Mouse (Mus musculus): ENCODE results near the gene Hadha. TPM values are rescaled to one million over a fixed set of nuclear protein-coding genes. Genes with fewer than 3 reads are reported as not detected.

Hadha gene
- polyA plus RNA-seq, 1 experiment from 2014 or later = 118 TPM

DNA sequence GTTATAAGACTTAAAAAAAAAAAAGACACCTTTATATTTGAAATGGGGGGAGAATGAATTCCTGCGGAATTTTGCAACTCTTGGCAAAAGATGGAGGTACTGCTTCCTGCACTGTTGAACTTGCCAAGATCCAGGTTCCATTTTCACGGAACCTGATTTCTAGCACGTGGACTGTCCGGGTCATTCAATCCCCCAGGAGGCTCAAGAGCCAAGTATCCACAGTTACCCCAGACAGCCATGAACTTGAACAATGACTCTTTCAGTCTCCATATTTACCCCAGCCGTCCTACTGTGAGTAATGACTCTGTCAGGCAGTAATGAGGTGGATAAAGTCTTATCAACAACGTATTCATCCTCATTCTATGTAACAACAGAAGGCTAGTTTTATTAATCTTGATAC lies 8.4 kb downstream of the Hadha start:
- H3K27ac ChIP-seq (ENCODE audit: low read length) = no peak overlapping the region
- H3K4me3 ChIP-seq (ENCODE audit: low read depth, low read length) = no peak overlapping the region
- H3K9me3 ChIP-seq (replicated peaks; ENCODE audit: control insufficient read depth, low read length) = no peaks in the 10 kb centered on the region
- 80% methylated on average over 6 of the region's 6 CpGs for WGBS (ENCODE audit: insufficient replicate concordance)
- peaks cover 3% of the 10 kb centered on the region for H3K4me1 ChIP-seq (ENCODE audit: control insufficient read depth, low read depth, low read length)
- peaks cover 20% of the 10 kb centered on the region for H3K36me3 ChIP-seq (ENCODE audit: control insufficient read depth, insufficient read depth)
- no peak overlapping the region for H3K4me2 ChIP-seq (ENCODE audit: low read depth, low read length)
- no peak overlapping the region for H3K9ac ChIP-seq (ENCODE audit: low read depth, low read length)
- no peak for ATAC-seq (ENCODE audit: low read depth)
- no peaks in the 10 kb centered on the region for H3K27me3 ChIP-seq (ENCODE audit: control insufficient read depth, insufficient read depth, low read depth, low read length)

- H3K4me1 ChIP-seq (ENCODE audit: control insufficient read depth, low read depth, low read length) = no peaks in the 10 kb centered on the region
- H3K36me3 ChIP-seq (ENCODE audit: control insufficient read depth, insufficient read depth) = peaks cover 31% of the 10 kb centered on the region
- H3K4me2 ChIP-seq (ENCODE audit: low read depth, low read length) = no peak overlapping the region
- H3K27me3 ChIP-seq (ENCODE audit: control insufficient read depth, insufficient read depth, low read depth, low read length) = no peaks in the 10 kb centered on the region
- WGBS (ENCODE audit: insufficient replicate concordance) = 76% methylated on average over 4 of the region's 4 CpGs
- H3K9me3 ChIP-seq (replicated peaks; ENCODE audit: control insufficient read depth, low read length) = no peaks in the 10 kb centered on the region
- ATAC-seq (ENCODE audit: low read depth) = no peak
- H3K27ac ChIP-seq (ENCODE audit: low read length) = no peak overlapping the region
- H3K4me3 ChIP-seq (ENCODE audit: low read depth, low read length) = no peak overlapping the region
- no peak overlapping the region for H3K9ac ChIP-seq (ENCODE audit: low read depth, low read length)
Observed at GRCm38 (mm10) chr5:30138193-30138592, 16.8 kb downstream of the Hadha start.

GRCm38 (mm10) chr5:30137271-30137670 lies 17.7 kb downstream of the Hadha start:
- Histone ChIP-seq H3K4me2 (ENCODE audit: low read depth, low read length) (no peak overlapping the region), H3K36me3 (ENCODE audit: control insufficient read depth, insufficient read depth) (peaks cover 26% of the 10 kb centered on the region), H3K27me3 (ENCODE audit: control insufficient read depth, insufficient read depth, low read depth, low read length) (no peaks in the 10 kb centered on the region), H3K27ac (ENCODE audit: low read length) (no peak overlapping the region), H3K4me1 (ENCODE audit: control insufficient read depth, low read depth, low read length) (no peaks in the 10 kb centered on the region), H3K9ac (ENCODE audit: low read depth, low read length) (no peak overlapping the region), H3K9me3 (replicated peaks; ENCODE audit: control insufficient read depth, low read length) (no peaks in the 10 kb centered on the region), H3K4me3 (ENCODE audit: low read depth, low read length) (no peak overlapping the region)
- 83% methylated on average over 9 of the region's 9 CpGs for WGBS (ENCODE audit: insufficient replicate concordance)
- no peak for ATAC-seq (ENCODE audit: low read depth)

GRCm38 (mm10) chr5:30135711-30136231 lies 19.2 kb downstream of the Hadha start:
- no peak overlapping the region for H3K9ac ChIP-seq (ENCODE audit: low read depth, low read length)
- no peak overlapping the region for H3K27ac ChIP-seq (ENCODE audit: low read length)
- H3K9me3 ChIP-seq (replicated peaks; ENCODE audit: control insufficient read depth, low read length) = no peaks in the 10 kb centered on the region
- peaks cover 26% of the 10 kb centered on the region for H3K36me3 ChIP-seq (ENCODE audit: control insufficient read depth, insufficient read depth)
- WGBS (ENCODE audit: insufficient replicate concordance) = 83% methylated on average over 11 of the region's 11 CpGs
- no peaks in the 10 kb centered on the region for H3K27me3 ChIP-seq (ENCODE audit: control insufficient read depth, insufficient read depth, low read depth, low read length)
- no peak for ATAC-seq (ENCODE audit: low read depth)
- H3K4me2 ChIP-seq (ENCODE audit: low read depth, low read length) = no peak overlapping the region
- H3K4me3 ChIP-seq (ENCODE audit: low read depth, low read length) = no peak overlapping the region
- H3K4me1 ChIP-seq (ENCODE audit: control insufficient read depth, low read depth, low read length) = no peaks in the 10 kb centered on the region

- Histone ChIP-seq H3K4me3 (ENCODE audit: low read depth, low read length) (no peak overlapping the region), H3K27me3 (ENCODE audit: control insufficient read depth, insufficient read depth, low read depth, low read length) (no peaks in the 10 kb centered on the region), H3K9ac (ENCODE audit: low read depth, low read length) (no peak overlapping the region), H3K36me3 (ENCODE audit: control insufficient read depth, insufficient read depth) (peaks cover 24% of the 10 kb centered on the region), H3K4me1 (ENCODE audit: control insufficient read depth, low read depth, low read length) (no peaks in the 10 kb centered on the region), H3K9me3 (replicated peaks; ENCODE audit: control insufficient read depth, low read length) (no peaks in the 10 kb centered on the region), H3K27ac (ENCODE audit: low read length) (no peak overlapping the region), H3K4me2 (ENCODE audit: low read depth, low read length) (no peak overlapping the region)
- WGBS (ENCODE audit: insufficient replicate concordance) = 88% methylated on average over 2 of the region's 2 CpGs
- no peak for ATAC-seq (ENCODE audit: low read depth)
Observed at GRCm38 (mm10) chr5:30132173-30132572, 22.8 kb downstream of the Hadha start.

GRCm38 (mm10) chr5:30131246-30131645 lies 23.7 kb downstream of the Hadha start:
- no peak for ATAC-seq (ENCODE audit: low read depth)
- no peak overlapping the region for H3K4me3 ChIP-seq (ENCODE audit: low read depth, low read length)
- H3K36me3 ChIP-seq (ENCODE audit: control insufficient read depth, insufficient read depth) = peaks cover 27% of the 10 kb centered on the region

GRCm38 (mm10) chr5:30128680-30129079 lies 26.3 kb downstream of the Hadha start:
- Histone ChIP-seq H3K9me3 (replicated peaks; ENCODE audit: control insufficient read depth, low read length) (no peaks in the 10 kb centered on the region), H3K9ac (ENCODE audit: low read depth, low read length) (no peak overlapping the region), H3K4me1 (ENCODE audit: control insufficient read depth, low read depth, low read length) (no peaks in the 10 kb centered on the region), H3K27ac (ENCODE audit: low read length) (no peak overlapping the region), H3K4me3 (ENCODE audit: low read depth, low read length) (no peak overlapping the region), H3K4me2 (ENCODE audit: low read depth, low read length) (no peak overlapping the region), H3K27me3 (ENCODE audit: control insufficient read depth, insufficient read depth, low read depth, low read length) (no peaks in the 10 kb centered on the region), H3K36me3 (ENCODE audit: control insufficient read depth, insufficient read depth) (peaks cover 40% of the 10 kb centered on the region)
- WGBS (ENCODE audit: insufficient replicate concordance) = 87% methylated on average over 6 of the region's 6 CpGs
- no peak for ATAC-seq (ENCODE audit: low read depth)

More at GRCm38 (mm10) chr5:30131246-30131645, 23.7 kb downstream of the Hadha start:
- H3K4me1 ChIP-seq (ENCODE audit: control insufficient read depth, low read depth, low read length) = no peaks in the 10 kb centered on the region
- no peak overlapping the region for H3K9ac ChIP-seq (ENCODE audit: low read depth, low read length)
- H3K9me3 ChIP-seq (replicated peaks; ENCODE audit: control insufficient read depth, low read length) = no peaks in the 10 kb centered on the region
- H3K27me3 ChIP-seq (ENCODE audit: control insufficient read depth, insufficient read depth, low read depth, low read length) = no peaks in the 10 kb centered on the region
- H3K4me2 ChIP-seq (ENCODE audit: low read depth, low read length) = no peak overlapping the region
- 73% methylated on average over 4 of the region's 4 CpGs for WGBS (ENCODE audit: insufficient replicate concordance)
- H3K27ac ChIP-seq (ENCODE audit: low read length) = no peak overlapping the region

DNA sequence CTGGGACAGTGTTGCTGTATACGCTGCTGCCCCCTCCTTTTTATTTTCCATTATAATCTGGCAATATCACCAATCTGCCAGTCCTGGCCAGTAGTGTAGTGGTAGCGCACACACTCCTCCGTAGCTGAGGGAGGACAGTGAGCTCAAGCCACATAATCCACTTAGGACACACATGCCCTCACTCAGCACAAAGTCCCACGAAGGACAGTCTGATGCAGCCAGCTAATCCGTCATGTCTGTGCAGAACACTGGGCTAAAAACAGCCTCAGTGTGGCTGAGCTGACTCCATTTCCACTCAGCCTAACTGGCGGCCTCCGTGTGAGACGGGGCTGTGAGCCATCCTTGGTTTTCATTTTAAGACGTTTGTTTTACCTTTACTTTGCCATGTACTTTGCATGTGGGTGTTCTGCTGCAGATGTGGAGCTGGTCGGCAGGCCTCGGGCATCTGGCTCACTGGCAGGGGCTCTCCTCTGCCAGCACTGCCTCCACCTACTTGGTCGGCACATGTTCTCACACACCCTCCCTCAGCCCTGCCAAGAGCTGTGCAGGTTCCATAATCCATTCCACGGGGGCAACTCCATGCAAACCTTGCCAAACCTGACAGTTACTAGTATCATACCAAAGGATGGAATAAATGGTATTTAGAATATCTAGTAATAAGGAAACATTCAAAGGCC lies 26.9 kb downstream of the Hadha start:
- Histone ChIP-seq H3K27ac (ENCODE audit: low read length) (no peak overlapping the region), H3K4me2 (ENCODE audit: low read depth, low read length) (no peak overlapping the region), H3K36me3 (ENCODE audit: control insufficient read depth, insufficient read depth) (peaks cover 44% of the 10 kb centered on the region), H3K4me1 (ENCODE audit: control insufficient read depth, low read depth, low read length) (no peaks in the 10 kb centered on the region), H3K4me3 (ENCODE audit: low read depth, low read length) (no peak overlapping the region), H3K9me3 (replicated peaks; ENCODE audit: control insufficient read depth, low read length) (no peaks in the 10 kb centered on the region), H3K9ac (ENCODE audit: low read depth, low read length) (no peak overlapping the region), H3K27me3 (ENCODE audit: control insufficient read depth, insufficient read depth, low read depth, low read length) (no peaks in the 10 kb centered on the region)
- WGBS (ENCODE audit: insufficient replicate concordance) = 84% methylated on average over 13 of the region's 13 CpGs
- no peak for ATAC-seq (ENCODE audit: low read depth)

DNA sequence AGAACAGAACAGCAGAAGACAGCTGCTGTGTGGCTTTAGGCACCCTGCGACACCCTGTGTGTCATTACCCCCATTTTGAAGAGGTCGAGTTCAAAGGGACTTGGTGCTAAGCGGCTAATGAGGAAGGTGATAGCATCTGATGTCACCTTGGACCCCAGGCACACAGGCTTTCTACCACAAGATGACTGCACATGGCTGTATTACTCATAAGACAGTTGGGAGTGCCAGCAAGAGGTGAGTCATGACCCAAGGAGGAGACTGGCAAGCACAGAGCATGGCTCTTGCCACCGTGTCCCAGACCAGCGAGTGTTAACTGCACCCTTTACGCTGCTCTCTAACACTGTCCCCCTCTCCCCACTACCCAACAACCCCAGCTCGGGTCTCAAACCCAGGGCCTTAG lies 28.2 kb downstream of the Hadha start:
- Histone ChIP-seq H3K9me3 (replicated peaks; ENCODE audit: control insufficient read depth, low read length) (no peaks in the 10 kb centered on the region), H3K27ac (ENCODE audit: low read length) (no peak overlapping the region), H3K4me2 (ENCODE audit: low read depth, low read length) (no peak overlapping the region), H3K9ac (ENCODE audit: low read depth, low read length) (no peak overlapping the region), H3K4me3 (ENCODE audit: low read depth, low read length) (no peak overlapping the region), H3K36me3 (ENCODE audit: control insufficient read depth, insufficient read depth) (peaks cover 52% of the 10 kb centered on the region), H3K4me1 (ENCODE audit: control insufficient read depth, low read depth, low read length) (no peaks in the 10 kb centered on the region), H3K27me3 (ENCODE audit: control insufficient read depth, insufficient read depth, low read depth, low read length) (no peaks in the 10 kb centered on the region)
- WGBS (ENCODE audit: insufficient replicate concordance) = 77% methylated on average over 7 of the region's 7 CpGs
- ATAC-seq (ENCODE audit: low read depth) = no peak
